Mouse (Mus musculus): ENCODE measurements around the gene Il17f.
"Not testable (repeated sequence)": the region's sequence is repeated elsewhere in the genome, so short reads cannot be mapped to it uniquely, and the experiment has no call there.

Gene Il17f

GRCm38 (mm10) chr1:20778366-20778765 is 12.1 kb downstream of the Il17f start:
- DNase-seq (ENCODE audit: low spot score in 2 of 2), result no peak

DNA sequence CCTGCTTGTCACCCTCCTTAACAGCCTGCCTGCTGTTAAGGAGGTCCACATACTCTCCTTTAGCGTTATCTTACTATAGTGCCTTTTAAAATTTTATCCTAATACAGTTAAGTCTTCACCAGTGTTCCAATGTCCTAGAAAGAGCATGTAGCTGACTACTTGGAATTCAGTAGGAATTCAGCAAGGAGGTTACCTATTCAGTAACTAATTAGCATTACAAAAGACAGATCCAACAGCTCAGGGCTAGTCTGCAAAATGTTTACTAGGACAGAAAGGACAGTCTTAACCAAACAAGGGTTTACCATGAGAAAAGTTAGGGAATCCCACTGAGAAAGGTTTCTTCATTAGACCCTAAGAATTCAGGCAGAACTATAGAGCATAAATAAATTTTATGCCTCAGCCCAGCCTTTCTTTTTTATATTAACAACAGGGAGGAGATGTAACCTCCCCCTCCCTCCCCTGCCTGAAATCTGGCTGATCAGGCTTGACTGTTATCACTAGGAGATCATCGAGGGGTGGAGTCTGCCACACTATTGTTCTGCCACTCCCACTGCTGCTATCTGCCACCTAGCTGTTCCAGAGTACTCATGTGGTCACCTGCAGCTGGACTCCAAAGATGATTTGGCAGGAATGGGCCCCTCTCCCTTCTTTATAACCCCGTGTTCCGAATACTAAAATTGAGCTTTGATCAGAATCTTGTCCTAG is 16.2 kb downstream of the Il17f start:
- not testable (repeated sequence) for DNase-seq (ENCODE audit: low spot score in 2 of 2)

- no peak for DNase-seq (ENCODE audit: low spot score in 2 of 2)
These were observed 23.9 kb downstream of the Il17f start for GRCm38 (mm10) chr1:20766526-20766925.

GRCm38 (mm10) chr1:20761411-20761810 is 29.0 kb downstream of the Il17f start:
- DNase-seq (ENCODE audit: low spot score in 2 of 2), result no peak

DNA sequence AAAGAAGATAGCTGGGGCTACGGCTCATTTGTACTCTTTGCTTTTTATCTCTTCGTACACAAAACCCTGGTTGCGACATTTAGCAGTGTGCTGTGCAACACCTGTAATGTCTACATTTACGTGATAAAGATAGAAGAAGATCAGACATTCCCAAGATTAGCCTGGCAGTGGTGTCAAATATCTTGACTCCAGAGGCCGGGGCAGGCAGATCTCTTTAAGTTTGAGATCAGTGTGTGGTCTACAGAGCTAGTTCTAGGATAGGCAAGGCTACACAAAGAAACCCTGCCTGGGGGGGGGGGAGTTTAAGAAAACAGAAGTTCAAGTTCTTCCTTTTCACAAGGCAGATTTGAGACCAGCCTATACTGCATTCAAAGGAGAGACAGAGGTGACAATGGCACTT is 30.1 kb downstream of the Il17f start:
- no peak for DNase-seq (ENCODE audit: low spot score in 2 of 2)

DNA sequence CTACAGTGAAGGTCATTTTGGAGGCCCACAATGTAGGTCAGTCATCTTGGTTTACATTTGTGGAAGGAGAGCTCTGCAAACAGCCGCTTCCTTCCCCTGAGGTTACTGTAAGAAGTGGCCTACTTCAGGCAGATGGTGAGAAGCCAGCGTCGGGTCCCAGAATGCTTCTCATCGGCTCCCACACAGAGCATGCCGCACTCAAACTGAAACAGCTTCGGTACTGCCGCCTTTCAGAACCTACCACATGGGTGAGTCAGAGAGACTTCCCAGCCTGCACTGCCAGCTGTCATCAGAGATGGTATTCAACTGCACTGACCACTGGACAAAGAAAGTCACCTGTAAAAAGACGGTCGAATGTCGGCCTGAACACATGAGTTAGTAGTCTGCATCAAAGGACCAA is 30.6 kb downstream of the Il17f start:
- DNase-seq (ENCODE audit: low spot score in 2 of 2), result no peak

GRCm38 (mm10) chr1:20757586-20757985 is 32.8 kb downstream of the Il17f start:
- no peak for DNase-seq (ENCODE audit: low spot score in 2 of 2)

GRCm38 (mm10) chr1:20754439-20754838 is 36.0 kb downstream of the Il17f start:
- no peak for DNase-seq (ENCODE audit: low spot score in 2 of 2)

DNA sequence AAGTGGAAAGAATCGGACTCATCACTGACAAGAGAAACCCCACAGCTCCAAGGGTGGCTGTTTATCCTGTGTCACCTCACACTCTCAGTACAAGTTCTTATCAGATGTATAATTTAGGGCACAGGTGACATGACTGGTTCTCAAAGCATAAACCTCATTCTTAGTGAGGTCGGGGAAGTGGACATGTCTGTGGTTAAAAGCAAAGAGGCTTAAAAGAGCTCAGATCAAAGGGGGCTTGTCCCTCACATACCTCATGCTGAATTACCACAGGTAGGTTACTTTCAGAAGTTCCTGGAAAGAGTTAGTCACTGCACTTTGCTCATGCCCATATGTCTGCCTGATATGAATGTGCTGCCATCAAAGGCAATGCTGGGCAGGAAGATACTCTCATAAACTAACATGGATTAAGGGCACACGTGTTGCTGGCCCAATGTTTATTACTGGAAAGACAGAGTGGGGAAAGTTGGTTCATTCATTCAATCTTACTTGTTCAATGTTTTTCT is 49.9 kb downstream of the Il17f start:
- DNase-seq (ENCODE audit: low spot score in 2 of 2), result no peak

- no peak for DNase-seq (ENCODE audit: low spot score in 2 of 2)
These were observed 51.9 kb downstream of the Il17f start for GRCm38 (mm10) chr1:20738483-20738882.

DNA sequence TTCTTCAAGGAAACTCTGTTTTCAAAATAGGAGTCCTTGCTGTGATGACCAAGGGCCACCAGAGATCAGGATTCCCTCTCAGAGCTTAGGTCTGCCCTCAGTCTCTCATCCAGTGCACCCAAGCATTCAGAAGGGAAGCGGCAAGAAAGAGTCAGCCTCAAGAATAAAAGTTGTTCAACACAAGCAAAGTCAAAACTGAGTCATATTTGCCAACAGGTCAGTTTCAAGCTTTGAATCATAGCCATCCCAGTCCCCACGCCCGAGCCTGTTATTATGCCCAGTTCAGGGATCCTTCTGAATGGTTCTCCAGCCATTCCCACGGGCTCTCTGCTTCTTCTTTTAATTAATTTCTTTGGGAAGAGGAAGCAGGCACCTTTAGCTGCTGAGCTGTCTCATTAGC is 53.8 kb downstream of the Il17f start:
- no peak for DNase-seq (ENCODE audit: low spot score in 2 of 2)

DNA sequence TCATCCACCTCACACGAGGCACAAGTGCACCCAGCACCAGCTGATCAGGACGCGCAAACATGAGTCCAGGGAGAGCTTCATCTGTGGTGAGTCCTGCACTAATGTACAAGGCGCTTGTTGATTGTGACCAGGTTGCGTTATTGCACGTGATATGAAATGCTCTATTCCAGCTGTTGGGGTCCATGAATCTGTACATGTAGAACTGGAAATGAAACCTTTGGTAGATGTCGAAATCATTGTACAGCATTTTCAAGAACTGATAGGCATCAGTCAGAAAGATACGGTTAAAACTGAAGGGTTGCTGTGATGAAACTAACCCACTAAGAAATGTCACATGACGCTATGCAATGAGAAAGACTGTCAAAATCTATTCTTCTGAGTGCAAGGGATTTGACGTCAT is 59.5 kb downstream of the Il17f start, which contains the start of gene Il17a:
TSS of gene Il17a (plus strand) at position 3 of the 400 bp plus-strand sequence.
- no peak for DNase-seq (ENCODE audit: low spot score in 2 of 2)

Data from spleen, postnatal 36 days (tissue).